Mouse (Mus musculus) bone marrow macrophage, adult 2 months (primary cell): ENCODE results near the gene Hdac7.

Source experiments
- CTCF ChIP-seq: IDR thresholded peaks from 2 replicates; pipeline ENCODE4 v1.5.1; 2012; ENCODE audit warnings: low read depth, mild to moderate bottlenecking, low read length, moderate library complexity
- POLR2A ChIP-seq: IDR thresholded peaks from 2 replicates; pipeline ENCODE4 v1.6.1; 2012; ENCODE audit warnings: mild to moderate bottlenecking, low read depth, low read length, borderline replicate concordance

GRCm38 (mm10) chr15:97865175-97865574, 20.9 kb upstream of the Hdac7 start:
- TF ChIP-seq CTCF (no peak), POLR2A (no peak)
